Mouse (Mus musculus): ENCODE data around the gene Slc35c1.
"Not testable (repeated sequence)": the region's sequence is repeated elsewhere in the genome, so short reads cannot be mapped to it uniquely, and the experiment has no call there.

Gene Slc35c1

GRCm38 (mm10) chr2:92459921-92460707, at the start of gene Slc35c1:
Slc35c1 (minus strand) TSS chr2:92460538.
- peak; percentile 15 for DNase-seq

GRCm38 (mm10) chr2:92505291-92505690, 45.0 kb upstream of the Slc35c1 start:
- DNase-seq, result no peak

- no peak for DNase-seq
Observed at GRCm38 (mm10) chr2:92503421-92503820, 43.1 kb upstream of the Slc35c1 start.

- DNase-seq, result peak; percentile 57
Observed at GRCm38 (mm10) chr2:92499701-92500322, 39.5 kb upstream of the Slc35c1 start.

- no peak for DNase-seq
Observed at GRCm38 (mm10) chr2:92497112-92497511, 36.8 kb upstream of the Slc35c1 start.

GRCm38 (mm10) chr2:92496681-92497080, 36.3 kb upstream of the Slc35c1 start:
- no peak for DNase-seq

GRCm38 (mm10) chr2:92494956-92495355, 34.6 kb upstream of the Slc35c1 start:
- no peak for DNase-seq

GRCm38 (mm10) chr2:92494423-92494822, 34.1 kb upstream of the Slc35c1 start:
- no peak for DNase-seq

- no peak for DNase-seq
Observed at GRCm38 (mm10) chr2:92493656-92494390, 33.5 kb upstream of the Slc35c1 start.

- DNase-seq, result no peak
Observed at GRCm38 (mm10) chr2:92491950-92492501, 31.7 kb upstream of the Slc35c1 start.

GRCm38 (mm10) chr2:92490541-92490940, 30.2 kb upstream of the Slc35c1 start:
- DNase-seq, result no peak

GRCm38 (mm10) chr2:92487791-92488190, 27.5 kb upstream of the Slc35c1 start:
- no peak for DNase-seq

- no peak for DNase-seq
Observed at GRCm38 (mm10) chr2:92486911-92487310, 26.6 kb upstream of the Slc35c1 start.

GRCm38 (mm10) chr2:92486403-92486802, 26.1 kb upstream of the Slc35c1 start:
- DNase-seq, result peak; percentile 94

- peak; percentile 84 for DNase-seq
Observed at GRCm38 (mm10) chr2:92485640-92486295, 25.4 kb upstream of the Slc35c1 start.

GRCm38 (mm10) chr2:92484256-92485025, 24.1 kb upstream of the Slc35c1 start:
- DNase-seq, result no peak

GRCm38 (mm10) chr2:92483505-92483904, 23.2 kb upstream of the Slc35c1 start:
- no peak for DNase-seq

- no peak for DNase-seq
Observed at GRCm38 (mm10) chr2:92482551-92482950, 22.2 kb upstream of the Slc35c1 start.

GRCm38 (mm10) chr2:92478313-92478688, 18.0 kb upstream of the Slc35c1 start:
- no peak for DNase-seq

GRCm38 (mm10) chr2:92477672-92478312, 17.5 kb upstream of the Slc35c1 start:
- DNase-seq, result no peak

- DNase-seq, result not testable (repeated sequence)
Observed at GRCm38 (mm10) chr2:92476580-92476979, 16.2 kb upstream of the Slc35c1 start.

- DNase-seq, result no peak
Observed at GRCm38 (mm10) chr2:92475711-92476110, 15.4 kb upstream of the Slc35c1 start.

All from right cerebral cortex, postnatal 4 days (tissue).